Mouse (Mus musculus) brain, embryonic 14.5 days (tissue): Measurements from ENCODE around the gene Defb19.

Source experiments
- CTCF ChIP-seq: fragments of 200-500 bp; IDR thresholded peaks from 2 replicates; pipeline ENCODE4 v1.5.1; 2012; ENCODE audit warnings: inconsistent platforms, mild to moderate bottlenecking, moderate library complexity, borderline replicate concordance; ENCODE audit not compliant: insufficient read depth, insufficient read length; ENCODE audit errors: extremely low read depth
- POLR2A ChIP-seq: fragments of 200-500 bp; IDR thresholded peaks from 2 replicates; pipeline ENCODE4 v1.6.1; 2012; ENCODE audit warnings: mild to moderate bottlenecking, inconsistent platforms, borderline replicate concordance; ENCODE audit not compliant: poor library complexity, insufficient read depth, insufficient read length, severe bottlenecking; ENCODE audit errors: extremely low read depth

DNA sequence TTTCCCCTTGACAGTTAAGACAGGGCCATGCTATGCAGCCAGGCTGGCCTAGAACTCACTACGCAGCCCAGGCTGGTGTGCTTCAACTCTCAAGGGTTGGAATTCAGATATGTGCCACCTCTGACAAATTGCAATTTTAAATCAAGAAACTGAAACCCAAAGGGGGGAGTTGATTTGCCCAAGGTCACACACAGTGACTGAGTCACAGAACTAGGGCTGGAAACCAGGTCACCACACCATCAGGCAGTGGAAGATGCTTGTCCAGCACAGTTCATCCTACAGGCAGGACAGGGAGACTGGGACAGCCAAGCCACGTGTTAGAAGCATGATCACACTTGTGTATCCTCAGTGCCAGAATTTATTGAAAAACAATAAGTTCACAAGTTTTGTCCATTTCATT lies 44.5 kb upstream of the Defb19 start:
- TF ChIP-seq CTCF (no peak), POLR2A (no peak)
